Mouse (Mus musculus): ENCODE results near the gene B130006D01Rik.
A peak's percentile ranks its signal among the peaks of the same experiment; 100 is the strongest.

GRCm38 (mm10) chr11:95687084-95687656 is 36.2 kb upstream of the B130006D01Rik start:
- TF ChIP-seq CTCF (IDR thresholded peaks at IDR 0.05): peak; percentile 42
- TF ChIP-seq POLR2A (IDR thresholded peaks at IDR 0.05; ENCODE audit: insufficient read depth, low read depth, low read length): no peak
- no peak for TF ChIP-seq EP300 (IDR thresholded peaks at IDR 0.05; ENCODE audit: insufficient read depth, low read depth, low read length)
